Mouse (Mus musculus) liver, embryonic 12.5 days (tissue): Measurements from ENCODE around the gene Ryr2. TPM values are rescaled to one million over a fixed set of nuclear protein-coding genes. Genes with fewer than 3 reads are reported as not detected.

ENCODE experiments used
- ATAC-seq: fragments of 200-750 bp; cut with Nextera tagmentation; 2 replicates; pipeline ENCODE4 v1.8.0; 2017; ENCODE audit warnings: moderate number of reproducible peaks, mild to moderate bottlenecking, moderate library complexity
- H3K27ac ChIP-seq: fragments of 300-500 bp; sonication (generic); 2 replicates; pipeline ENCODE4 v1.5.1; 2016; ENCODE audit warnings: mild to moderate bottlenecking
- H3K27me3 ChIP-seq: fragments of 300-500 bp; sonication (generic); replicated peaks from 2 replicates; pipeline ENCODE4 v1.6.1; 2016; ENCODE audit warnings: mild to moderate bottlenecking, moderate library complexity
- H3K36me3 ChIP-seq: fragments of 300-500 bp; sonication (generic); 2 replicates; pipeline ENCODE4 v1.6.1; 2016; ENCODE audit warnings: mild to moderate bottlenecking, moderate library complexity
- H3K4me1 ChIP-seq: fragments of 300-500 bp; sonication (generic); 2 replicates; pipeline ENCODE4 v1.6.1; 2016
- H3K4me2 ChIP-seq: fragments of 300-500 bp; sonication (generic); 2 replicates; pipeline ENCODE4 v1.6.1; 2016; ENCODE audit warnings: mild to moderate bottlenecking, moderate library complexity
- H3K4me3 ChIP-seq: fragments of 300-500 bp; sonication (generic); 2 replicates; pipeline ENCODE4 v1.5.1; 2016; ENCODE audit warnings: mild to moderate bottlenecking, moderate library complexity
- H3K9ac ChIP-seq: fragments of 300-500 bp; sonication (generic); 2 replicates; pipeline ENCODE4 v1.6.1; 2016; ENCODE audit warnings: mild to moderate bottlenecking, moderate library complexity
- H3K9me3 ChIP-seq: fragments of 300-500 bp; sonication (generic); replicated peaks from 2 replicates; pipeline ENCODE4 v1.6.1; 2016; ENCODE audit warnings: mild to moderate bottlenecking, moderate library complexity
- WGBS: fragments of 180-500 bp; shearing (Covaris S2); methylation state at CpG from one replicate; pipeline ENCODE4 v1.1.7; 2016; ENCODE audit not compliant: insufficient replicate concordance; 5-methylcytosine and 5-hydroxymethylcytosine counted together
- polyA plus RNA-seq: library from polyadenylated mRNA; unstranded; fragments of >200 nt; fragmentation: Nextera tagmentation; extraction: Ambion mirVana; gene quantifications from 2 replicates; pipeline ENCODE4 v1.2.1, GENCODE M21; 2016

Ryr2 gene
- polyA plus RNA-seq, 1 experiment from 2014 or later: 0.62 TPM

DNA sequence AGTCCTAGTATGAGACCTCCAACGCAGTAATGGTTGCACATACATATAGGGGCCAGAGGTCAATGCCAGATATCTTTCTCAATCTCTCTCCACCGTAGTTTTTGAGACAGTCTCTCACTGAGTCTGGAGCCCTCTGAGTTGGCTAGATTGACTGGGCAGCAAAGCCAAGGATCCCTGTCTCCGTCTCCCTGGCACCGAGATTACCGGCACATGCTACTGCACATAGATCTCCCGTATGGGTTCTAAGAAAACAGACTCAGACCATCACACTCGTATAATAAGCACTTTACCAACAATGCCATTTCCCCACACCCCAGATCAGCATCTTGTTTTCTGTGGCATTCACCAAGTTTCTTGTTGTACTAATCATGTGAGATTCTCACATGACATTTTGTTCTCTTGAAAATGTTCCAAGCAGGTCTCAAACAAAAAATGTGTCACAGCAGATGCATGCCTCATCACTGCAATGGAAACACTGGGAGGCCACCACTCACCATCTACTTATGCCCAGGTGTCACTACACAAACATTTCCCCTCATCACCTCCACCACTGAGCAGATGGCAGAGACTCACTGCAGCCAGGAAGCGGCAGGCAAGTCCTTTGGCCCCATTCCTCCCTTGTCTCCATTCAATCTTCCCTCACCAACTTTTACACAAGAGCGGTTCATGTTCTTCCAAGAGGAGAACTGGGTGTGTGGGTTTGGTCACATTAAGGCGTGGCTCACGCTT lies 14.2 kb downstream of the Ryr2 start:
- Histone ChIP-seq H3K4me3 (no peak overlapping the region), H3K4me2 (no peak overlapping the region), H3K9ac (no peak overlapping the region), H3K4me1 (peaks cover 20% of the 10 kb centered on the region), H3K36me3 (no peaks in the 10 kb centered on the region), H3K9me3 (no peaks in the 10 kb centered on the region), H3K27me3 (no peaks in the 10 kb centered on the region), H3K27ac (no peak overlapping the region)
- 79% methylated on average over 11 of the region's 11 CpGs for WGBS
- no peak for ATAC-seq

DNA sequence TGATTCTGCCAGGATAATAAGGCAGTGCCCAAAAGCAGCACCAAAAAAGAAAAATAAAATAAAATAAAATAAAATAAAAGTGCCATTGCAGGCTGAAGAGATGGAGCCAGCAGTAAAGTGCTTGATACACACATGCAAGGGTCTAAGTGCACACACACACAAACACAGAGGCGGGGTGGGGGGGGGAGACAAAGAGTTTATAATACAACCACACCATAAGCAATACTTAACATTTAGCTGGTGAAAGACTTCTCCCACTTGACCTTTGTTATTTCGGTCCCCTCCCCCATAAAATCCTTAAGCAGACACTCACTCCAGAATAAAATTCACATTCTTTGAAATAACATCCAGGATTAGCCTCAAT lies 22.7 kb downstream of the Ryr2 start:
- Histone ChIP-seq H3K27ac (no peak overlapping the region), H3K4me3 (no peak overlapping the region), H3K9ac (no peak overlapping the region), H3K9me3 (no peaks in the 10 kb centered on the region), H3K4me2 (no peak overlapping the region), H3K27me3 (0 out of 2 replicates have a peak, but pooled peaks cover 5% of the 10 kb centered on the region), H3K36me3 (no peaks in the 10 kb centered on the region), H3K4me1 (no peaks in the 10 kb centered on the region)
- WGBS: 46% methylated on average over 2 of the region's 2 CpGs
- no peak for ATAC-seq

DNA sequence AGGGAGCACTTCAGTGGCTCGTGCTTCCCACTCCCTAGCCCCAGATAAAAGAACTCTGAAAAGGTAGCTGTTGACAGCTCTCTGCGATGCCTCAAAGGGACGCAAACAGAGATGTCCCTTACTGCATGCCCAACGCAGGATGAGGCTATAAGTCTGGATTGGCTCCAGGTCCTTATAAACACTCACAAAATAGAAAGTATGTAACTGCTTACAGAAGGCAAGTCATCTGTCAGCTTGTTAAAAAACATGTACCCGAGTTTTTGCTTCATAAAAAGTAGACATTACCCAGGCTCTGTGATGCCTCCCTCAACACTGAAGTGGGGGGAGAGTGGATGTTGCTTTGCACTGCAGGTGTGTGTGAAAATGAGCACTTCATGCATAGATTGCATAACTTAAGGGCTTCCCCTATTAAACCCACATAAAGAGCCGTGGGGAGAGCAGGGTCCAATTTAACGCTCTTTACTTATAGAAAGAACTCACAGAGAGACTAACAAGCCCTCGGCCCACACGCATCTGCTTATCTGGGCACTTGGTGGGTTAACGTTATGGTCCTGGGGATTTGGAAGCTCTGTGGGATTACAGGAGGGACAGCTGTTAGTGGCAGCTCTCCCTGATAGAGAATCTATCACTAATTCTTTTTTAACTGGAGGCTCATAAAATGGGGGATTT lies 23.2 kb downstream of the Ryr2 start:
- H3K27me3 ChIP-seq: 0 out of 2 replicates have a peak, but pooled peaks cover 5% of the 10 kb centered on the region
- H3K9me3 ChIP-seq: no peaks in the 10 kb centered on the region
- no peaks in the 10 kb centered on the region for H3K36me3 ChIP-seq
- no peak overlapping the region for H3K27ac ChIP-seq
- no peak overlapping the region for H3K4me2 ChIP-seq
- no peaks in the 10 kb centered on the region for H3K4me1 ChIP-seq
- no peak overlapping the region for H3K9ac ChIP-seq
- ATAC-seq: no peak
- WGBS: 44% methylated on average over 10 of the region's 10 CpGs
- H3K4me3 ChIP-seq: no peak overlapping the region

DNA sequence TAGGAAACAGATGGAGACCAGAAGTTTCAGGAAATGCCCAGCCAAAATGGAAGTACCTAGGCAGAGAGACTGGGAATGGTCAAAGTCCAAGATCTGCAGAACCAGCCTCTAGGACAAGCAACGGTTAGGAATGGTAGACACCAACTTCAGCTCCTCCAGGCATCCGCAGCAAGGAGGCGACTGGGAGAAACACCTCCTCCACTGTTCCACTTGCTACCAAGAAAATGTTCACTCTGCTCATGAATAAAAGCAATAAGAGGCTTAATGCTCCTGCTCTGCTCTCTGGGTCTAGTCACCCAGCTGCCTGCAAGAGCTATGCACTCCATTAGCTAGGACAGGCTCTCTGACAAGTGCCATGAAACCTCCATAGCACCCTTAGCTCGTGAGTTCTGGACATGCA lies 26.2 kb downstream of the Ryr2 start:
- Histone ChIP-seq H3K36me3 (no peaks in the 10 kb centered on the region), H3K9ac (no peak overlapping the region), H3K27ac (no peak overlapping the region), H3K4me1 (no peaks in the 10 kb centered on the region), H3K4me3 (no peak overlapping the region), H3K27me3 (0 out of 2 replicates have a peak, but pooled peaks cover 5% of the 10 kb centered on the region), H3K9me3 (no peaks in the 10 kb centered on the region), H3K4me2 (no peak overlapping the region)
- ATAC-seq: no peak
- WGBS: 64% methylated on average over 4 of the region's 4 CpGs

DNA sequence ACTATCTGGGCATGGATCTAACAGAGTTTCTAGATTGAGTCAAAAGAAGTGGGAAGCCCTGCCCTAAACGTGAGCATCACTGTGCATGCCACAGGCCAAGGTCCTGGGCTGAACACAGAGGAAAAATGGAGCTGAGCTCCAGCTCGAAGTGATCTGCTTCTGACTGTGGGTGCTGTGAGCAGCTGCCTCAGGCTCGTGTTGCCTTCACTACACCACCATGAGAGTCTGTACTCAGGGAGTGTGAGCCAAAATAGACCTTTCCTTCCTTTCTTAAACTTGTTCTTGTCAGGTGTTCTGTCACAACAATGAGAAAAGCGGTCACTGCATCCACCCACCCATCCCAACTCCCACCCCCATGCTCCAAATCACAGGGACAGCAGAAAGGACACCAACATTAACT lies 27.2 kb downstream of the Ryr2 start:
- H3K4me3 ChIP-seq: no peak overlapping the region
- H3K4me2 ChIP-seq: no peak overlapping the region

DNA sequence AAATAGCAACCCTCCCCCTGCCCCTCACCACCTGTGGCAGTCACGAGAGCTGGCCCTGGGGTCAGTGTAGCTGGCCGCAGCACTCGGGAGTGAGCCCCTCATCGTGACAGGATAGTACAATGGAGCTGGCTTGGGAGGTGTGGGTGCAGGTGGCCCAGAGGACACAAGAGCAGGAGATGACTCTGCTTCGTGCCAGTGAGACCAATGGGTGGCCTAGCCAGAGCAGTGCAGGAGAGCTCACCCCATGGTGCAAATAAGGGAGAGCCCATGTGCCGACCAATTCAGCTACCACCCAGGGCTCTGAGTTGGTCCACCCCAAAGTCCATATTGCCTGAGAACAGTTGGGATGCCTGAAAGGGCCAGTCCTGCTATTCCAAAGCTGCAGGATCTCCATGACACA lies 31.8 kb downstream of the Ryr2 start:
- H3K27me3 ChIP-seq: no peaks in the 10 kb centered on the region
- no peak overlapping the region for H3K4me2 ChIP-seq
- ATAC-seq: no peak
- 79% methylated on average over 6 of the region's 6 CpGs for WGBS
- no peaks in the 10 kb centered on the region for H3K36me3 ChIP-seq
- no peak overlapping the region for H3K9ac ChIP-seq
- no peak overlapping the region for H3K27ac ChIP-seq
- no peaks in the 10 kb centered on the region for H3K4me1 ChIP-seq
- H3K9me3 ChIP-seq: no peaks in the 10 kb centered on the region
- H3K4me3 ChIP-seq: no peak overlapping the region

More for the DNA sequence above, 27.2 kb downstream of the Ryr2 start:
- no peak overlapping the region for H3K9ac ChIP-seq
- 53% methylated on average over 4 of the region's 4 CpGs for WGBS
- 0 out of 2 replicates have a peak, but pooled peaks cover 5% of the 10 kb centered on the region for H3K27me3 ChIP-seq
- H3K27ac ChIP-seq: no peak overlapping the region
- H3K9me3 ChIP-seq: no peaks in the 10 kb centered on the region
- no peaks in the 10 kb centered on the region for H3K36me3 ChIP-seq
- H3K4me1 ChIP-seq: no peaks in the 10 kb centered on the region
- no peak for ATAC-seq

DNA sequence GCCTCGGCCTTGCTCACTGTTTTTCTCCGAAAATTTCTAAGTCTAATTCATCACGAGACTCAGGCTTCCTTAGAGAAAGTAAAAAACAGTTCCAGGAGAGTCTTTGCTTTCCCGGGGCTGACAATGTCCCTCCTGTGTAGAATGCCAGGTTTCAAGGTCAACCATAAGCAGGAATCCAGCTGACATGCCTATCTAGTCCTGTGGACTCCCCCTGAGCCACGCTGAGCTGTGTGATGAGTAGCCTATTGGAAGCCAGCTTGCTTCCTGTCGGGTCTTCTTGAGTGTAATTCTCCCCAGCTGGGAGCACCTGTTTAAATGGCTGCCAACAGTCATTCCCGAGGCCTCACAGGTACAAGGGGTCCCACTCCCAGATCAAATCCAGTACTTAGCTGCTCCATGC lies 34.2 kb downstream of the Ryr2 start:
- no peak for ATAC-seq
- WGBS: 59% methylated on average over 7 of the region's 7 CpGs
- no peaks in the 10 kb centered on the region for H3K9me3 ChIP-seq
- H3K9ac ChIP-seq: no peak overlapping the region
- no peaks in the 10 kb centered on the region for H3K4me1 ChIP-seq
- no peak overlapping the region for H3K27ac ChIP-seq
- H3K4me3 ChIP-seq: no peak overlapping the region
- no peaks in the 10 kb centered on the region for H3K36me3 ChIP-seq
- no peak overlapping the region for H3K4me2 ChIP-seq
- no peaks in the 10 kb centered on the region for H3K27me3 ChIP-seq

DNA sequence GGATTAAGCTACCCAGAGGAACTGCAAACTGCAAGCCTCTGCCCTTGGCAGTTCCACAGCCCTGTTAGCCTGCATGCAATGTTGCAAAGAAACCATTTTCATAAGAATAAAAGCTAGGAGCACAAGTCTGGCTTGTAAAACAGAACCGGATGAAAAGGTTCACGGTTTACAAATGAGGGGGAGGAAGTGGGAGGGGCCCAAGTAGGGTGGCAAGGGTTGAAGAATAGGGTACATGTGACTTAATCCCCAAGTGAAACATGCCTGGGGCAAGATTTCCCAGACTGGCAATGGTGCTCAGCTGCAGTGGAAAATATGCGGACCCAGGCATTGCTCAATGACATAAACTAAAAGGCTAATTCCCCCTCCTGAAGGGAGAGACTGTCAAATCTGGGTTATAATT lies 34.6 kb downstream of the Ryr2 start:
- Histone ChIP-seq H3K9ac (no peak overlapping the region), H3K36me3 (no peaks in the 10 kb centered on the region), H3K4me2 (no peak overlapping the region), H3K27me3 (no peaks in the 10 kb centered on the region), H3K27ac (no peak overlapping the region), H3K9me3 (no peaks in the 10 kb centered on the region), H3K4me3 (no peak overlapping the region), H3K4me1 (no peaks in the 10 kb centered on the region)
- ATAC-seq: no peak
- 53% methylated on average over 3 of the region's 3 CpGs for WGBS

DNA sequence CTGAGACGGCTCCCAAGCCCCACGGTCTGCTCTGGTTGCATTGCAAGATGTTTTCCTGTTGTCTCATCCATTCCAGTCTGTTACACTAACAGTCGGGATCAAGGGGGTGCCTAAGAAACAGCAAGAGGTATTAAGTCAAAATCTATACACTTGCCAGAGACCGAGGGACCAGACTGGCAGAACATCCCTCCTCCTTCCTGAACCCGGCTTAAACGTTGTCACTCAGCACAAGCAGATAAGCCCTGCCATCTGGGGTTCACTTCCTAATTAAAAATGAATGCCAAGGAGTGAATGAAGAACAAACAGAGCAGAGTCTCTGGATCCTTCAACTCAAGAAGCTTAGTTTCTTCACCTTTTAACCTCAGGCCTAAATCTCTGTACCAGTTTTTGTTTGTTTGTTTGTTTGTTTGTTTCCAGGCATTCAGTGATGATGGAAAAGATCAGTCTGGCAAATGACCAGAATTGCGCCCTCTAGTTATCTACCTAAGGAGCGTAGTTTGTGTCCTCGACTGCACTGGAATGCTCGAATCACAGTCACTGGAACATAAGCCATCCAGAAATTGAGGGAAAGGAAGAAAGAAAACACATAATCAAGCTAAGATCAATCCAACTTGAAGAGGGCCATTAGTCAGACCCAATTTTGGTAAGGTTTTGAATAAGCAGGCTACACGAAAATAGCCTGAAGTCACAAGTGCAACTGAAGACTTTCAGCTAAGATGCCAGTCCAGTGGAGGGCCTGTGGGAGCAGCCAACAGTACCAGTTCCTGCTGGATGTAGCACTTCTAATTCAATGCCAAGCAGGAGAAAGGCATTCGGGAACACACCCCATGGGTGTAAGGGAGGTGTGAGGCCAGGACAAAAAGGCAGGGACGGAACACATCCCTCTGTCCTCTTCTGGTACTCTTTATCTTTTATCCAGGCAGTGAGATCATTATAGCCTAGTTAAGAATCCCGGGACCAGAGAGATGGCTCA lies 36.3 kb downstream of the Ryr2 start:
- Histone ChIP-seq H3K27me3 (no peaks in the 10 kb centered on the region), H3K9me3 (no peaks in the 10 kb centered on the region), H3K4me1 (no peaks in the 10 kb centered on the region), H3K27ac (no peak overlapping the region), H3K9ac (no peak overlapping the region), H3K4me2 (no peak overlapping the region), H3K36me3 (no peaks in the 10 kb centered on the region), H3K4me3 (no peak overlapping the region)
- ATAC-seq: no peak
- WGBS: 56% methylated on average over 14 of the region's 14 CpGs

DNA sequence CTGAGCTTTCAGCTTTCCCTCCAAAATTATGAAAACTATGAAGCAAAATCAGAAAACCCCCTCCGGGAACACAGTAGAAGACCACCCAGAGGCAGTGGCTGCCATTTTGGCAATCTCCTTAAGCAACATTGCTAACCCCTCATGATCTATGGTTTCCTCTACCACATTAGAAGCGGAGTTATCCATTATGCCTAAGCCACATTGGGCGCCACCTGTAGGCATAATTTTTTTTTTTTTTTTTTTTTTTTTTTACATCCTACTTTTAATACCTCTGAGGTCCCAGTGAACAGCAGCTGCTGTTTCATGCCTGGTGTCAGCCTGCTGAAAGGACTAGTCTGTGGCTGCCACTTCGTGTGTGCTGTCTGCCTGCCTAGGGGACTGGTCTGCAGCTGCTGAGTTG lies 42.2 kb downstream of the Ryr2 start:
- no peak for ATAC-seq
- H3K36me3 ChIP-seq: no peaks in the 10 kb centered on the region
- H3K9me3 ChIP-seq: no peaks in the 10 kb centered on the region
- no peaks in the 10 kb centered on the region for H3K27me3 ChIP-seq
- H3K9ac ChIP-seq: no peak overlapping the region
- no peak overlapping the region for H3K27ac ChIP-seq
- H3K4me2 ChIP-seq: no peak overlapping the region
- no peaks in the 10 kb centered on the region for H3K4me1 ChIP-seq
- H3K4me3 ChIP-seq: no peak overlapping the region
- 70% methylated on average over 4 of the region's 4 CpGs for WGBS

DNA sequence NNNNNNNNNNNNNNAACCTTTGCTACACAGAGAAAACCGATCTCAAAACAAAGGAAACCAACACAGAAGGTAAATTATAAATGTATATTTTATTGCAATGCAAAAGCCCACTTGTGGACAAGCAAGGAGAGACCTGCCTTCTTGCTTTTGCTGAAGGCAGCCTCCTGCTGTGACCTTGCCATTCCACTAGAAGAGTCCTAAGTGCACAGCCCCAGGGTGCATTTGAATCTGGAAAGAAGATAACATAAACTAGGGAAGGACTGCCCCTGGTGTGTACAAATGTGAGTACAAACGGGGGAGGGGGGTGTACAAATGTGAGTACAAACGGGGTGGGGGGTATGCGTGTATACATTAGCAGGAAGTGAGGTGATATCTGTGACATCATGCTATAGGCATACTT lies 43.2 kb downstream of the Ryr2 start:
- WGBS: 48% methylated on average over 4 of the region's 4 CpGs
- H3K27me3 ChIP-seq: no peaks in the 10 kb centered on the region
- H3K4me3 ChIP-seq: no peak overlapping the region
- no peaks in the 10 kb centered on the region for H3K36me3 ChIP-seq
- H3K9me3 ChIP-seq: no peaks in the 10 kb centered on the region
- no peak overlapping the region for H3K27ac ChIP-seq
- no peak overlapping the region for H3K4me2 ChIP-seq
- ATAC-seq: no peak
- H3K9ac ChIP-seq: no peak overlapping the region
- no peaks in the 10 kb centered on the region for H3K4me1 ChIP-seq

DNA sequence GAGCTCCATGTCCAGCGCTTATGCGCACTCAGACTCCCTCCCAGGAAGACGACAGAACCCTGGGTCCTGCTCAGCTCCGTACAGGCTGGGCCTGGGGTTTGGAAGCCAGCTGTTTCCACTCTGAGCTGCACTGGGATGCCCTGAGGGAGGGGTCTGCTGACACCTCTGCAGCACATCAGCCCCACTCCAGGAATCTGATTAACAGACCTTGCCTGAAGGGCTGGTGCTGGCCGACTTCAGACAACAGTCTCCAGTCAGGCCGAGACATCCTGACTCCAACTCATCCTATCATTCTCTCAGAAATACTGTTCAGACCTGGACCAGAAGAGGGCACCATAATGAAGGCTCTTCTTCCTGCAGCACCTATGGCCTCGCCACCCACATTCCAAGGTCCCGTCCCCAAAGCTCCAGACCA lies 49.4 kb downstream of the Ryr2 start:
- H3K4me1 ChIP-seq: no peaks in the 10 kb centered on the region
- no peak overlapping the region for H3K9ac ChIP-seq
- H3K36me3 ChIP-seq: no peaks in the 10 kb centered on the region
- no peak overlapping the region for H3K4me2 ChIP-seq
- no peak for ATAC-seq
- H3K9me3 ChIP-seq: no peaks in the 10 kb centered on the region
- 55% methylated on average over 8 of the region's 8 CpGs for WGBS
- H3K4me3 ChIP-seq: no peak overlapping the region
- H3K27ac ChIP-seq: no peak overlapping the region
- no peaks in the 10 kb centered on the region for H3K27me3 ChIP-seq
